Mouse (Mus musculus): ENCODE data around the gene Trmt2a. TPM values are rescaled to one million over a fixed set of nuclear protein-coding genes. Genes with fewer than 3 reads are reported as not detected.

Trmt2a gene
- total and polyA plus RNA-seq, 2 experiments from 2014 or later: 30.6 to 31.6 TPM

GRCm38 (mm10) chr16:18218580-18218996, 29.9 kb upstream of the Trmt2a start:
- Histone ChIP-seq H3K9me3 (replicated peaks; ENCODE audit: control insufficient read depth, low read length) (no peaks in the 10 kb centered on the region), H3K4me1 (ENCODE audit: control insufficient read depth, insufficient read depth) (peaks cover 20% of the 10 kb centered on the region), H3K27me3 (ENCODE audit: control insufficient read depth, insufficient read depth, low read length) (no peaks in the 10 kb centered on the region), H3K9ac (replicated peaks; ENCODE audit: low read depth, low read length) (no peak overlapping the region), H3K4me3 (ENCODE audit: low read depth, low read length) (no peak overlapping the region), H3K4me2 (ENCODE audit: low read depth, low read length) (no peak overlapping the region), H3K27ac (ENCODE audit: low read depth) (no peak overlapping the region), H3K36me3 (replicated peaks; ENCODE audit: control insufficient read depth, insufficient read depth, low read length) (peaks cover 21% of the 10 kb centered on the region)
- no peak for DNase-seq (ENCODE audit: low spot score)
- no peak for ATAC-seq (ENCODE audit: insufficient read depth, low read depth)
- TF ChIP-seq EP300 (IDR thresholded peaks at IDR 0.05; ENCODE audit: low read depth) (no peak), CTCF (IDR thresholded peaks at IDR 0.05; ENCODE audit: low read depth) (no peak)
- 50% methylated on average over 9 of the region's 9 CpGs for WGBS

GRCm38 (mm10) chr16:18220001-18220400, 28.5 kb upstream of the Trmt2a start:
- Histone ChIP-seq H3K4me3 (ENCODE audit: low read depth, low read length) (no peak overlapping the region), H3K4me1 (ENCODE audit: control insufficient read depth, insufficient read depth) (peaks cover 10% of the 10 kb centered on the region; the same call in 1 of the 2 replicates), H3K4me2 (ENCODE audit: low read depth, low read length) (no peak overlapping the region), H3K27ac (ENCODE audit: low read depth) (no peak overlapping the region), H3K36me3 (replicated peaks; ENCODE audit: control insufficient read depth, insufficient read depth, low read length) (peaks cover 35% of the 10 kb centered on the region), H3K27me3 (ENCODE audit: control insufficient read depth, insufficient read depth, low read length) (no peaks in the 10 kb centered on the region), H3K9ac (replicated peaks; ENCODE audit: low read depth, low read length) (no peak overlapping the region), H3K9me3 (replicated peaks; ENCODE audit: control insufficient read depth, low read length) (no peaks in the 10 kb centered on the region)
- TF ChIP-seq EP300 (IDR thresholded peaks at IDR 0.05; ENCODE audit: low read depth) (no peak), CTCF (IDR thresholded peaks at IDR 0.05; ENCODE audit: low read depth) (no peak)
- 39% methylated on average over 8 of the region's 8 CpGs for WGBS
- no peak for DNase-seq (ENCODE audit: low spot score)
- peak; percentile 45; the same call in 1 of the 2 replicates for ATAC-seq (ENCODE audit: insufficient read depth, low read depth)

DNA sequence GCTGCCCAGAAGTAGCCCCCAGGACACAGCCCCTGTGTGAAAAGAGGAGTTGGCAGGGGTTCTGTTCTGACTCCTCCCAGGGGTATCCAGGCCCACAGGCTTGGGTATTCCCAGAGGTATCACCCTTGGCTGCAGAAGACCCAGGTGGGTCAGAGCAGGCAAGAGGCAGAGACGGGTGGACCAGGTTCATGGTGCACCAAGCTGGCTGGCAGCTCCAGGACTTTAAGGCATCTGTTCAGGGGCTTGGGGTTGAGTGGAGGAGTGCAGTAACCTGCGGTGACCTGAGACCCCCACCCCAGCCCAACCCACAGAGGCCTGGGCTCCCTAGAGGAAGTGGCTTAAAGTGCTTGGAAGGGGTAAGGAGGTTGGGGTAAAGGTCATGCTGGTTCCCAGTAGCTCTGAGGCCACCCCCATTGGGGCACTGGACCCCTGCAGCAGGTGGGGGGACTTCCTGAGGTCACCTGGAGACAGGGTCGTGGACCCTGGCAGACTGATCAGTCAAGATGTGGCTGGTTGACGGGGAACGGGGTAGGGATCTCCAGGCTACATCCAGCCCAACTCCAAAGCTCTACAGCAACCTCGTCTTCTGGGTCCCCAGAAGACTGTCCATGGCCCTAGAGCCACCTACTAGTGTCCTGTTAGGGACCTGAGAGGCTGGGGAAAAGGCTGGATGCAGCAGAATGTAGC, 27.5 kb upstream of the Trmt2a start:
- H3K4me1 ChIP-seq (ENCODE audit: control insufficient read depth, insufficient read depth): 0 out of 2 replicates have a peak, but pooled peaks cover 7% of the 10 kb centered on the region
- ATAC-seq (ENCODE audit: insufficient read depth, low read depth) (no peak), DNase-seq (ENCODE audit: low spot score) (no peak)
- H3K9me3 ChIP-seq (replicated peaks; ENCODE audit: control insufficient read depth, low read length): no peaks in the 10 kb centered on the region
- H3K27ac ChIP-seq (ENCODE audit: low read depth): no peak overlapping the region
- 88% methylated on average over 6 of the region's 6 CpGs for WGBS
- H3K27me3 ChIP-seq (ENCODE audit: control insufficient read depth, insufficient read depth, low read length): no peaks in the 10 kb centered on the region
- TF ChIP-seq EP300 (IDR thresholded peaks at IDR 0.05; ENCODE audit: low read depth) (no peak), CTCF (IDR thresholded peaks at IDR 0.05; ENCODE audit: low read depth) (no peak)
- H3K36me3 ChIP-seq (replicated peaks; ENCODE audit: control insufficient read depth, insufficient read depth, low read length): peaks cover 45% of the 10 kb centered on the region
- no peak overlapping the region for H3K4me2 ChIP-seq (ENCODE audit: low read depth, low read length)
- no peak overlapping the region for H3K9ac ChIP-seq (replicated peaks; ENCODE audit: low read depth, low read length)
- H3K4me3 ChIP-seq (ENCODE audit: low read depth, low read length): no peak overlapping the region

DNA sequence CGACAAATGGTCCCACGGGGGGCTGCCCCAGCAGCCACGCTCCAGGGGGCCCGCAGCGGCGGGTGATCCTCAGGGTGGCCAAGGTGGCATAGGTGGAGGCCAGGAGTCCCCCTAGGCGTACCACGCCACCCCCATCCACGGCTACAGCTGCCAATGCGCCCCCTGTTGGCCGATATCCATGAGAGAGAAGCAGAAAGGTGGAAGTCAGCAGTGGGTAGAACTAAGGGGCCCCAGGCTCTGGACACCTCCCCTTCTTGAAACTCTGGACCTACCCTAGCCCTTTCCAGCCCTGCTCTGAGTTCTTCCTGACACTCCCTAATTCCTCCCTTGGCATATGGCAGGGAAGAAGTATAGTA, 27.0 kb upstream of the Trmt2a start:
- Histone ChIP-seq H3K36me3 (replicated peaks; ENCODE audit: control insufficient read depth, insufficient read depth, low read length) (peaks cover 50% of the 10 kb centered on the region), H3K4me2 (ENCODE audit: low read depth, low read length) (no peak overlapping the region), H3K9ac (replicated peaks; ENCODE audit: low read depth, low read length) (no peak overlapping the region), H3K27ac (ENCODE audit: low read depth) (no peak overlapping the region), H3K4me1 (ENCODE audit: control insufficient read depth, insufficient read depth) (0 out of 2 replicates have a peak, but pooled peaks cover 7% of the 10 kb centered on the region), H3K9me3 (replicated peaks; ENCODE audit: control insufficient read depth, low read length) (no peaks in the 10 kb centered on the region), H3K27me3 (ENCODE audit: control insufficient read depth, insufficient read depth, low read length) (no peaks in the 10 kb centered on the region), H3K4me3 (ENCODE audit: low read depth, low read length) (no peak overlapping the region)
- 73% methylated on average over 11 of the region's 11 CpGs for WGBS
- TF ChIP-seq CTCF (IDR thresholded peaks at IDR 0.05; ENCODE audit: low read depth) (no peak), EP300 (IDR thresholded peaks at IDR 0.05; ENCODE audit: low read depth) (no peak)
- DNase-seq (ENCODE audit: low spot score) (no peak), ATAC-seq (ENCODE audit: insufficient read depth, low read depth) (no peak)

GRCm38 (mm10) chr16:18222188-18222587, 26.3 kb upstream of the Trmt2a start:
- no peak overlapping the region for H3K27ac ChIP-seq (ENCODE audit: low read depth)
- WGBS: 82% methylated on average over 11 of the region's 11 CpGs
- H3K27me3 ChIP-seq (ENCODE audit: control insufficient read depth, insufficient read depth, low read length): no peaks in the 10 kb centered on the region
- TF ChIP-seq EP300 (IDR thresholded peaks at IDR 0.05; ENCODE audit: low read depth) (no peak), CTCF (IDR thresholded peaks at IDR 0.05; ENCODE audit: low read depth) (no peak)
- ATAC-seq (ENCODE audit: insufficient read depth, low read depth) (no peak), DNase-seq (ENCODE audit: low spot score) (no peak)
- no peak overlapping the region for H3K4me2 ChIP-seq (ENCODE audit: low read depth, low read length)
- H3K36me3 ChIP-seq (replicated peaks; ENCODE audit: control insufficient read depth, insufficient read depth, low read length): peaks cover 55% of the 10 kb centered on the region
- H3K4me1 ChIP-seq (ENCODE audit: control insufficient read depth, insufficient read depth): 0 out of 2 replicates have a peak, but pooled peaks cover 7% of the 10 kb centered on the region
- no peak overlapping the region for H3K9ac ChIP-seq (replicated peaks; ENCODE audit: low read depth, low read length)
- H3K4me3 ChIP-seq (ENCODE audit: low read depth, low read length): no peak overlapping the region
- no peaks in the 10 kb centered on the region for H3K9me3 ChIP-seq (replicated peaks; ENCODE audit: control insufficient read depth, low read length)

DNA sequence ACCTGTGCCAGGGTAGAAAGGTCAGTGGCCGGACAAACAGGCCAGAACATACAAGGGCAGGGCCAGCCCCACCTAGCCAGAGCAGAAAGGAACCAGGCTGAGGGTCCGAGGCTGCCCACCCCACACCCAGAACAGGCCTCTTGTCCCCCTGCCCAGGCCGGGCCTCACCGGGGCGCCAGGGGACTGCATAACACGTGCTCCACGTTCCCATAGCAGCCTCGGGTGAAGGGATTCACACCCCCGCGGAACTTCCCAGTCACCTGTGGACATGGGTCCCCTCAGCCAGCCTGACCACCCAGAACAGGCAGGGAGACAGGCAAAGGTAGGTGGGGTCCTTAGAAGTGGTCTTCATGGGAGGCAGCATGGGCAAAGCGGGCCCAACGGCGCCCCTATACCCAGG, 21.3 kb upstream of the Trmt2a start:
- H3K9ac ChIP-seq (replicated peaks; ENCODE audit: low read depth, low read length): no peak overlapping the region
- no peak overlapping the region for H3K4me3 ChIP-seq (ENCODE audit: low read depth, low read length)
- H3K27me3 ChIP-seq (ENCODE audit: control insufficient read depth, insufficient read depth, low read length): no peaks in the 10 kb centered on the region
- no peaks in the 10 kb centered on the region for H3K9me3 ChIP-seq (replicated peaks; ENCODE audit: control insufficient read depth, low read length)
- no peak overlapping the region for H3K4me2 ChIP-seq (ENCODE audit: low read depth, low read length)
- WGBS: 89% methylated on average over 13 of the region's 13 CpGs
- TF ChIP-seq CTCF (IDR thresholded peaks at IDR 0.05; ENCODE audit: low read depth) (no peak), EP300 (IDR thresholded peaks at IDR 0.05; ENCODE audit: low read depth) (no peak)
- H3K4me1 ChIP-seq (ENCODE audit: control insufficient read depth, insufficient read depth): peaks cover 34% of the 10 kb centered on the region
- H3K27ac ChIP-seq (ENCODE audit: low read depth): no peak overlapping the region
- DNase-seq (ENCODE audit: low spot score) (no peak), ATAC-seq (ENCODE audit: insufficient read depth, low read depth) (no peak)
- peaks cover 59% of the 10 kb centered on the region for H3K36me3 ChIP-seq (replicated peaks; ENCODE audit: control insufficient read depth, insufficient read depth, low read length)
